Mouse (Mus musculus) limb, embryonic 11.5 days (tissue): ENCODE results near the gene Galnt14. TPM values are rescaled to one million over a fixed set of nuclear protein-coding genes. Genes with fewer than 3 reads are reported as not detected.
A peak's percentile ranks its signal among the peaks of the same experiment; 100 is the strongest.

Experiments used
- ATAC-seq: fragments of 200-750 bp; cut with Nextera tagmentation; 2 replicates; pipeline ENCODE4 v1.8.0; 2017; ENCODE audit warnings: low read depth; ENCODE audit not compliant: insufficient number of reproducible peaks, low FRiP score, low TSS enrichment
- DNase-seq: peaks from one replicate; pipeline ENCODE4 v3.0.0-alpha.2; 2015; ENCODE audit warnings: low spot score
- H3K27ac ChIP-seq: fragments of 300-500 bp; sonication (generic); replicated peaks from 2 replicates; pipeline ENCODE4 v1.5.1; 2014; ENCODE audit warnings: low read depth, mild to moderate bottlenecking, low read length
- H3K27me3 ChIP-seq: fragments of 300-500 bp; sonication (generic); 2 replicates; pipeline ENCODE4 v1.6.1; 2014; ENCODE audit warnings: mild to moderate bottlenecking, low read length, mixed read lengths; ENCODE audit not compliant: control insufficient read depth, insufficient read depth
- H3K36me3 ChIP-seq: fragments of 300-500 bp; sonication (generic); 2 replicates; pipeline ENCODE4 v1.6.1; 2014; ENCODE audit warnings: mild to moderate bottlenecking, low read length, moderate library complexity, mixed read lengths; ENCODE audit not compliant: control insufficient read depth, insufficient read depth
- H3K4me1 ChIP-seq: fragments of 300-500 bp; sonication (generic); 2 replicates; pipeline ENCODE4 v1.6.1; 2014; ENCODE audit warnings: low read length, mixed read lengths; ENCODE audit not compliant: control insufficient read depth, insufficient read depth
- H3K4me2 ChIP-seq: fragments of 300-500 bp; sonication (generic); 2 replicates; pipeline ENCODE4 v1.6.1; 2014; ENCODE audit warnings: low read depth, mild to moderate bottlenecking, moderate library complexity; ENCODE audit not compliant: severe bottlenecking
- H3K4me3 ChIP-seq: fragments of 300-500 bp; sonication (generic); 2 replicates; pipeline ENCODE4 v1.5.1; 2014; ENCODE audit warnings: low read depth, low read length
- H3K9ac ChIP-seq: fragments of 300-500 bp; sonication (generic); 2 replicates; pipeline ENCODE4 v1.6.1; 2014; ENCODE audit warnings: mild to moderate bottlenecking, low read length
- H3K9me3 ChIP-seq: fragments of 300-500 bp; sonication (generic); 2 replicates; pipeline ENCODE4 v1.6.1; 2016; ENCODE audit warnings: low read length; ENCODE audit not compliant: control insufficient read depth
- WGBS: fragments of 180-500 bp; shearing (Covaris S2); extraction: QIAGEN DNeasy Blood & Tissue Kit; methylation state at CpG from one replicate; pipeline ENCODE4 v1.1.7; 2014; 5-methylcytosine and 5-hydroxymethylcytosine counted together
- polyA plus RNA-seq: library from polyadenylated mRNA; unstranded; fragments of >200 nt; fragmentation: Nextera tagmentation; extraction: Ambion mirVana; gene quantifications from 2 replicates; pipeline ENCODE4 v1.2.1, GENCODE M21; 2014

The Galnt14 gene
- polyA plus RNA-seq, 1 experiment from 2014 or later: 1.4 TPM

DNA sequence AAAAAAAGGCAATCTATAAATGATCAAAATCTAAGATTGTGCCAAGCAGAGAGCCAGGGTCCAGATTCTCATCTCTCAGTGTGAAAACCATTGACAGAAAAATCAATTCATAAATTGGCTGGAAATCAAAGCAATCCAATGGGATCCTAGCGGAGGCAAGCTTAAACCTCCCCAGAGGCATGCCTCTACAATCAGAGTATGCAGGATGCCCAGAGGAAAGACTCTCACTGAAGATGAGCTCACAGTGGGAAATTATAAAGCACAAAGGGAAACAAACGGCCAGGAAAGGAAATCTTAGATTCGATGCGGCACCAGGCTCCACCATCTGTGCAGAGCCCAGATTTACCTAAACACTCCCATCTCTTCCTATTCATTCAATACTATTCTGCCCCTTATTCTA is 220.7 kb downstream of the Galnt14 start:
- no peaks in the 10 kb centered on the region for H3K9me3 ChIP-seq
- no peak overlapping the region for H3K4me3 ChIP-seq
- 86% methylated on average over 4 of the region's 4 CpGs for WGBS
- no peaks in the 10 kb centered on the region for H3K36me3 ChIP-seq
- no peak overlapping the region for H3K4me2 ChIP-seq
- no peak for DNase-seq
- H3K4me1 ChIP-seq: no peaks in the 10 kb centered on the region
- H3K9ac ChIP-seq: no peak overlapping the region
- ATAC-seq: no peak
- no peak overlapping the region for H3K27ac ChIP-seq
- no peaks in the 10 kb centered on the region for H3K27me3 ChIP-seq

GRCm38 (mm10) chr17:73487792-73488191 is 222.5 kb downstream of the Galnt14 start:
- no peak overlapping the region for H3K4me3 ChIP-seq
- no peak overlapping the region for H3K4me2 ChIP-seq
- DNase-seq (peak; percentile 87), ATAC-seq (no peak)
- 27% methylated on average over 13 of the region's 13 CpGs for WGBS
- H3K9me3 ChIP-seq: no peaks in the 10 kb centered on the region
- H3K27ac ChIP-seq: no peak overlapping the region
- no peaks in the 10 kb centered on the region for H3K4me1 ChIP-seq
- no peak overlapping the region for H3K9ac ChIP-seq
- H3K36me3 ChIP-seq: no peaks in the 10 kb centered on the region
- no peaks in the 10 kb centered on the region for H3K27me3 ChIP-seq

DNA sequence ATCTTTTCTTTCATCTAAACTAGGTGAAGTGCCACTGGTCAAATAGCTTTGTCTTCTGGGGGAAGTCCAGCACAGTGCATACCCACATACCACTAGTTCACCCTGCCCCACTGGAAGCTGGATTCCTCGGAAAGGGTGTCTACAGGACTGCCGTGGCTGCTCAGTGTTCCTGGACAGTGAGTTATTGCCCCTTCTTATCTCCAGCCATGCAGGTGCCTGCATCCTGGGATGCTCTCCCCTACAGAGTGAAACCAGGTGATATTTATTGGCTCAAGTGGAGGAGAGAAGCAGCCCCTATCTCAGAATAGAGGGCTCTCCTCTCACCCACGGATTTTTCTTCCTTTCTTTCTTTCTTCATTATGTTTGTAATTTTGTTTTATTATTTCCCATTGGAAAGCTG is 222.9 kb downstream of the Galnt14 start:
- H3K9me3 ChIP-seq: no peaks in the 10 kb centered on the region
- ATAC-seq (no peak), DNase-seq (no peak)
- WGBS: 73% methylated on average over 3 of the region's 3 CpGs
- H3K36me3 ChIP-seq: no peaks in the 10 kb centered on the region
- H3K9ac ChIP-seq: no peak overlapping the region
- H3K27me3 ChIP-seq: no peaks in the 10 kb centered on the region
- no peak overlapping the region for H3K27ac ChIP-seq
- no peaks in the 10 kb centered on the region for H3K4me1 ChIP-seq
- no peak overlapping the region for H3K4me2 ChIP-seq
- H3K4me3 ChIP-seq: no peak overlapping the region

DNA sequence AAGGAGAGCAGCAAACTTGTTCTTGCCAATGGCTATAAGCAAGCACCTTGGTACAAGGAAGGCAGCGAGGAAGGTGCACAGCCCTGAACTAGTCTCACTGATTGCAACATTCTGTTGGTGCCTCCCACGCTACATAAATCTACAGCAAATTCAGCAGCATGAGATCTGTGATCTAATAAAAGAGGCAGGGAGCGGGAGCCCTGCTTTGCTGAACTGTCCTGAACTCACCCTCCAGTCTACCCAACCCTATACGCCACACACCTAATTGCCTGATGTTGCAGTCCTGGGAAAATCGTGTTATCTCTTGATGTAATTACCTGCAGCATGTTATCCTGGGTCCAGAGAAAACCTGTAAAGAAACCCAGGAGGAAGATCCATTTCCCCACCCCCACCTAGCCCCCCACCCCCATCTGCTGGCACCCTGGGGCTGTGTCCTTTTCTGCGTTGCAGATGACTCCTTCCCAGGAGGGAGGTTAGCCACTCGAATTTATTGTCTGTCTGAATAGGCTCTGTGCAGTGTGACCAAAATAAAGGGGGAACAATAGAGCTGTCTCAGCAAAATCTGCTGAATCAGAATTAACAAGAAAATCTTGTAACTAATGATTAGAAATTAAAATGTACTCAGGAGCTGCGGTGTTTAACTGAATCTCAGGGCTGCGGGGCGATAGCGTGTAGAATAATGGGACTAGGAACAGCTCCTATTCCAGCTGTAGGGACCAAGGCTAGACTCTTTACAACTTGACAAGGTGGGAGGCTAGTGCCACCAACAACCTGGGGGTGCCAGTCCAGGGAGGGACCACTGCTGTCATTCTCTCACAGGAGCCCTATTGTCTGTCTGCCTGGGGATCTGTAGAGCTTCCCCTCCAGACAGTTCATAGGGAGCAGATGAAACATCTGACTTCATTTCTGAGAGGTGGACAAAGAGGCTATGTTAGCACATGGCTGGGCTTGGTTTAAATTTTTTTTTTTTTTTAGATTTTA is 232.9 kb downstream of the Galnt14 start:
- Histone ChIP-seq H3K27ac (no peak overlapping the region), H3K4me1 (no peaks in the 10 kb centered on the region), H3K36me3 (no peaks in the 10 kb centered on the region), H3K4me3 (no peak overlapping the region), H3K27me3 (no peaks in the 10 kb centered on the region), H3K9ac (no peak overlapping the region), H3K4me2 (no peak overlapping the region), H3K9me3 (no peaks in the 10 kb centered on the region)
- WGBS: 68% methylated on average over 11 of the region's 11 CpGs
- DNase-seq (no peak), ATAC-seq (no peak)

DNA sequence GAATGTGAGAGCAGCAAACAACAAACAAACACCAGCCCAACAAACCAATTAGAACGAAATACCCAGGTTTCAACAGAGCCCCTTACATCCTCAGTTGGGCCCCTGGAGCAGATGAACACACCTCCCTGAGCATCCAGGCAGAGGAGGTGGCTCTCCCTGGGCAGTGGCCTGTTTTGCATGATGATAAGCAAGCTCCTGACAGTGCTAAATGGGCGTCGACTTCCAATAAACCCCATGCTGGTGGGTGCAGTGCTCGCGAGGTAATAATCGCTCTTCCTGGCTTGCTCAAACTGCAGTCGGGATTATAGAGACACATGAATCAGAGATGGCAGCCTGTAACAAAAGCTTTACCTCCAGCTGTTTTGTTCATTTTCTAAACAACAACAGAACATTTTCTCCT is 235.9 kb downstream of the Galnt14 start:
- no peaks in the 10 kb centered on the region for H3K4me1 ChIP-seq
- no peaks in the 10 kb centered on the region for H3K9me3 ChIP-seq
- H3K9ac ChIP-seq: no peak overlapping the region
- H3K4me3 ChIP-seq: no peak overlapping the region
- ATAC-seq: no peak
- no peaks in the 10 kb centered on the region for H3K36me3 ChIP-seq
- H3K27ac ChIP-seq: no peak overlapping the region
- H3K27me3 ChIP-seq: no peaks in the 10 kb centered on the region
- 47% methylated on average over 7 of the region's 7 CpGs for WGBS
- H3K4me2 ChIP-seq: no peak overlapping the region
- no peak for DNase-seq

DNA sequence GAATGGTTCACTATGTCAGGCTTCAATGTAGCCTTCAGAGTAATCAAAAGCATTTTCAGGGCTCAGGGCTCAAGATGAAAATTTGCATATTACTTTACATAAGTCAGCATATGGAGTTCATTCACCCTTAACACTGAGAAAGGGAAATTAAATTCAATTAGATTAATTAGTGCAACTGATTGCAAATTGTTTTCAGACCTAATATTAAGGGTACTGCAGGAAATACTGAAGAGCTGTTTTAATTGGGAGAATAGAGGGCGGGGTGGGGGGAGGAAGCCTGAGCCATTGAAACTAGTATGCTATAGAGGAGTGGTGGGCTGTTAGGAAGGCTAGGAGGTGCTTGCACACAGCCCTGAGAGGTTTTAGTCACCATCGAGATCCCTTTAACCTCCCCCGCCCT is 237.2 kb downstream of the Galnt14 start:
- H3K9ac ChIP-seq: no peak overlapping the region
- WGBS: 78% methylated on average over 3 of the region's 3 CpGs
- no peak overlapping the region for H3K4me2 ChIP-seq
- H3K27ac ChIP-seq: no peak overlapping the region
- no peak overlapping the region for H3K4me3 ChIP-seq
- H3K27me3 ChIP-seq: no peaks in the 10 kb centered on the region
- H3K4me1 ChIP-seq: no peaks in the 10 kb centered on the region
- H3K36me3 ChIP-seq: no peaks in the 10 kb centered on the region
- ATAC-seq (no peak), DNase-seq (no peak)
- H3K9me3 ChIP-seq: no peaks in the 10 kb centered on the region

GRCm38 (mm10) chr17:73460874-73461273 is 249.4 kb downstream of the Galnt14 start:
- ATAC-seq: no peak
- WGBS: 62% methylated on average over 4 of the region's 4 CpGs
- Histone ChIP-seq H3K4me3 (no peak overlapping the region), H3K4me2 (no peak overlapping the region), H3K4me1 (no peaks in the 10 kb centered on the region), H3K9me3 (no peaks in the 10 kb centered on the region), H3K9ac (no peak overlapping the region), H3K36me3 (no peaks in the 10 kb centered on the region), H3K27me3 (no peaks in the 10 kb centered on the region), H3K27ac (no peak overlapping the region)
- DNase-seq: no peak

DNA sequence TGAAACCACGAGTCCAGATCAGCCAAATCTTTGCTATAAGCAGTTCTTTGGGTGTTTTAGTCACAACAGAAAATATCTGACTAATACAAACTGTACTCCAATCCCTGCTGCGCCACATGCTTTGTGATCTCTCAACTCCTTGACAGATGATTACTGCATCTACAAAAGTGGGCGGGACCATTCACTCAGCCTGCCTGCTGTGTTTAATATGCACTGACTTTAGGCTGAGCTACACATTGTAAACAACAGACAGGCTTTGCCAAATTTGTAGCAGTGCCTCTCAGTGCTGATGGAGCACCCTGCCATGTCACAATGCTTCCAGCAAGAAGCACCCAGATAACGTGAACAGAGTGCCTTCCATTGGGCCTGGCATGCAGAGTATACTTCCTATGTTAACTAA is 251.5 kb downstream of the Galnt14 start:
- H3K9me3 ChIP-seq: no peaks in the 10 kb centered on the region
- H3K27ac ChIP-seq: no peak overlapping the region
- WGBS: 78% methylated on average over 4 of the region's 4 CpGs
- no peaks in the 10 kb centered on the region for H3K27me3 ChIP-seq
- no peak for DNase-seq
- H3K9ac ChIP-seq: no peak overlapping the region
- H3K36me3 ChIP-seq: no peaks in the 10 kb centered on the region
- no peak overlapping the region for H3K4me3 ChIP-seq
- H3K4me1 ChIP-seq: no peaks in the 10 kb centered on the region
- H3K4me2 ChIP-seq: no peak overlapping the region
- ATAC-seq: no peak
